Mouse (Mus musculus) ovary, postnatal 36 days (tissue): ENCODE measurements around the gene Nt5m.
"Not testable (repeated sequence)": the region's sequence is repeated elsewhere in the genome, so short reads cannot be mapped to it uniquely, and the experiment has no call there.

Source experiments
- DNase-seq: peaks from one replicate; pipeline ENCODE4 v3.0.0; 2022; ENCODE audit warnings: low spot score, mixed read lengths

The Nt5m gene

GRCm38 (mm10) chr11:59839008-59839458, at the start of gene Nt5m:
Gene Nt5m (plus strand): TSS chr11:59839447.
- peak; percentile 90 for DNase-seq

- DNase-seq = no peak
These were observed 45.9 kb upstream of the Nt5m start for GRCm38 (mm10) chr11:59793390-59793789.

DNA sequence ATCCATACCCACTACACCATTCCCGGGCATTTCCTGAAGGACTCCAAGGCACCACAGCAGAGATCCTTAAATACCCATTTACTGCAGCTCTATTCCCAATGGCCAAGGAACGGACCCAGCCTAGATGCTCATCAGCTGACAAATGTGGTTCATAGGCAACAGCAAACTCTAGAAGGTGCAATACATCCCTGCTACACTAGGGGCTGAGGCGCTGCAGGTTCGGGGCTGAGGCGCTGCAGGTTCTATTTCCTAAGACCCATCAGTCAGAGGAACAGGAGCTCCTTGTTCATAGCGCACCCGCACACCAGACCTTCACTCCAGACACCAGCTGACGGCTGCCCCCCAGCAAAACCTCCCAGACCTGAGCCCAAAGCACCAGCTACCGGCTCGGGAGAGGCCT, 38.8 kb upstream of the Nt5m start:
- DNase-seq = no peak

- DNase-seq = no peak
These were observed 37.4 kb upstream of the Nt5m start for GRCm38 (mm10) chr11:59801881-59802280.

GRCm38 (mm10) chr11:59803516-59803915, 35.7 kb upstream of the Nt5m start:
- DNase-seq = no peak

GRCm38 (mm10) chr11:59804409-59805110, 34.7 kb upstream of the Nt5m start:
- DNase-seq = no peak

DNA sequence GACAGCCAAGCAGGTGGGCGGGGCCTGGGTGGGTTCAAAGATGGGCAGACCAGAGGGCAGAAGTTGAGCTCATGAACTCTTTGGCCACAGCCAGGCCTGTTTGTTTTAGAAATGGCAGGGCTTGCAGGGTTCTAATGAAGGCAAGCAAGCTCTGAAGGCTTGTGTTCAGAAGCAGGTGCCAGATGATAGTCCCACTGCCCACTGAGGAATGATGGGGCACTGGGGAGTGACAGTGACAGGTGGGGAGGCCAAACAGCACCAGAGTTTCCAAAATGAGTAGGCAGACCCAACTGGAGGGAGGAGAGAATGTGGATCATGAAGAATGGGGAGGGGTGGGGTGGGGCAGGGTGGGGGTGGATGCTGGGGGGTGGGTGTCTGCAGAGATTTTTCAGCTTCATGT, 34.0 kb upstream of the Nt5m start:
- no peak for DNase-seq

- DNase-seq = no peak
These were observed 33.6 kb upstream of the Nt5m start for GRCm38 (mm10) chr11:59805656-59806055.

DNA sequence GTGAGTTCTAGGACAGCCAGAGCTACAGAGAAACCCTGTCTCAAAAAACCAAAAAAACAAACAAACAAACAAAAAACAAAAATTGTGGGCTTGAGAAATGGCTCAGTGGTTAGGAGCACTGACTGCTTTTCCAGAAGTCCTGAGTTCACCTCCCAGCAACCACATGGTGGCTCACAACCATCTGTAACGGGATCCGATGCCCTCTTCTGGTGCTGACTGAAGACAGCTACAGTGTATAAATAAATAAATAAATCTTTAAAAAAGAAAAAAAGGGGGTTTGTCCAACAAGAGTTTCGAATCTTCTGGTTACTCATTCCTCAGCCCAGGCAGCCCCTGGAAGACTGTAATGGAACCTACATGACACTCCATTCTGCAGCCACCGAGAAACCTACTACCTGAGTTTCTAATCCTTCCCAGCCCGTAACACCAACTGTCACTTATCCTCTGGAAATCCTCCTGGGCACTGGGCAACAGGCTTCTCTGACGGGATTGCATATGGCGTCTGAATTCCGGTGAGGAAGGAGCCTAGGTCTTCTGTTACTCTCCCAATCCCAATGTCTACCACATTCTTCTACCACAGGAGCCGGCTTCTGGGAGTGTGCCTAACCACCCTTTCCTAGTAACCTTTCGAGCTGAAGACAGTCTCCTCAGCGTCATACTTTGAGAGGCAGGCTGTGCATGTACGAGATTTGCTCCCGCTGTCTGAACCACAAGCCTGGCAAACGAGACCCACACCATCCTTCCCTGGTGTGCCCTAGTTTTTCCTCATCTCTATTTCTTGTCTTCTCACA, 30.9 kb upstream of the Nt5m start:
- DNase-seq = no peak

GRCm38 (mm10) chr11:59809071-59809669, 30.1 kb upstream of the Nt5m start:
- DNase-seq = no peak

DNA sequence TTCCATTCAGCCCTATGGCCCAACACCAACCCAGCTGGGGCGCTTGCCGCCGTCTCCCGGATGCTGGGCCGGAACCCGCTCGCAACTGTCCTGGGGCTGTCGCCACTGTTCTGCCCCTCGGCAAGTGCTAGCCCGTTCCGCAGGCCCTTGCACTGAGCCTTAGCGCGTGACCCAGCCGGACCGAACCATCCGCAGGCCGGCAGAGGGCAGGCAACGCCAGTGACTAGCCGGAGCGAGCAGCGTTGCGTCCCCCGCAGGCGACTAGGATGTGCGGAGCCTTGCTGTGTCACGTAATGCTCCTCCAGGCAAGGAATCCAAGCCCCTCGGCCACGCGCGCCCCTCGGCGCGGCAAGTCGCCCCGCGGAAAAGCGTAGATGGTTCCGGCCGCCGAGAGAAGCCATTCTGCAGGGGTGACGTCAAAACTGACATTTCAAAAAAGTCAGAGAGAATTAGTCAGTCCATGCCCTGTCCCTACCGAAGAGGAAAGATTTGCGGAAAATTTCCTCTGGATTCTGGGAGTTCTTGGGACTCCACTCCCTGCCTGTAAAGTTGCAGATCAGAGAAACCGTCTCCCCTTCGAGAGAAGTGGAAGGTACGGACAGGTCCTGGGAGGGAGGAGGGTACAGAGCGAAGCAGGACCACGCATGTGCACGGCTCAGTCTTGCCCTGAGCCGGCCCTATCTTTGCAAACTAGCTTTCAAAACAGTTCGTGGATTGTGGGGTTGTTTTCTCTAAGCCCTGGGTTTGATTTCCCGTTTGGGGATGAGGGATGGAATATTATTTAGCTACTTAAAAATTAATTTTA, 29.4 kb upstream of the Nt5m start, which contains the start of gene Flcn:
Gene Flcn, minus strand, starts transcription at position 347 of the 805 bp plus-strand sequence.
- DNase-seq = peak; percentile 84

- no peak for DNase-seq
These were observed 28.6 kb upstream of the Nt5m start for GRCm38 (mm10) chr11:59810480-59811158.

DNA sequence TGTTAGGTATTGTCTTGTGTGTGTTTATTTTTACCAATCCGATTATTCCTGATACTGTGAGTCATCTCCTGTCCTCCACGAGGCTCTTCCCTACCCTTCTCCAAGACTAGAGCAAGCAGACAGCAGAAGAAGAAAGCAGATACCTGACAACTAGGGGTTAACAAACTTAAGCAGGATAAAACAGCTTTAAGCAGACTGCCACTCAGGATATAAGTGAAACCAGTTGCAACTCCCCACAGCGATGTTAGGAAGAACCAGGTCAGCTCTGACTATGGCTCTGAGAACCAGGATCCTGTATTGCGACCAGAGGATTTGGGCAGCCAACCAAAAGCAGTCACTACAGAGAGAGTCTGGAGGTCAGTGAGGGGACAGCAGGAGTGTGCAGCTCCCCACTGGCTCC, 28.0 kb upstream of the Nt5m start:
- no peak for DNase-seq

DNA sequence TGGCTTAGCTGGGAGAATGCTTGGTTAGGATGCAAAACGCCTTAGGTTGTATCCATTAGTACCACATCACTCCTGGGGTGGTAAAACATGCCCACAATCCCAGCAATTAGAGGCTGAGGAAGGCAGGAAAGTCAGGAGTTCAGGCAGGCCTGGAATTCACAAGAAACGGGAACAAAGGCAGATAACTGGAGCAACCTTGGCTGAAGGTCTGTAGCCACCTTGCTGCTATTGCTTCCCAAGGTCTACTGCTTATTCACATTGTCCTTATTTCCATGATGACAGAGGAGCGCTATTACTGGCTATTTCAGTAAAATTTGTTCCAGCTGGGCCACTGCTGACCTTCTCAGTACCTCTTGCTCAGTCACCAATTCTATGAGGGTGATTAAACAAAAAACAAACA, 26.0 kb upstream of the Nt5m start:
- no peak for DNase-seq

GRCm38 (mm10) chr11:59814311-59814710, 24.9 kb upstream of the Nt5m start:
- no peak for DNase-seq

GRCm38 (mm10) chr11:59814936-59815335, 24.3 kb upstream of the Nt5m start:
- no peak for DNase-seq

- DNase-seq = no peak
These were observed 23.7 kb upstream of the Nt5m start for GRCm38 (mm10) chr11:59815482-59816065.

DNA sequence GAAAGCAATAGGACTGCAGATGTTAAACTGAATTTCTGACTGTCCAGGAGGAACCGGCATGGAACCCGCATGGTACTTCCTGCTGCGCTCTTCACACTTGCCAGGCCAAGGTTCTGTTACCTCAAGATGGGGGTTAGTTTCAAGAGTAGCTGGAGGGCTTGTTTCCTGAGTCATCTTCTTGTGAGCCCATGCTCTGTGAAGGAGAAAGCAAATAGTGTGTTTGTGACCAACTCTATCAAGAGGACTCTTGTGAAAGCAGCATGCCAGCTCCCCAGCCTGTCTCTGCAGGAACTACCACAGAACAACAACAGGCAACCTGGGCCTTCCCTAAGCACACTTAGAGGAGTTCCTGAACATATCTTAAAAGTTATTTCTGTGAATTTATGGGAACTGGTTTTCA, 21.3 kb upstream of the Nt5m start:
- no peak for DNase-seq

DNA sequence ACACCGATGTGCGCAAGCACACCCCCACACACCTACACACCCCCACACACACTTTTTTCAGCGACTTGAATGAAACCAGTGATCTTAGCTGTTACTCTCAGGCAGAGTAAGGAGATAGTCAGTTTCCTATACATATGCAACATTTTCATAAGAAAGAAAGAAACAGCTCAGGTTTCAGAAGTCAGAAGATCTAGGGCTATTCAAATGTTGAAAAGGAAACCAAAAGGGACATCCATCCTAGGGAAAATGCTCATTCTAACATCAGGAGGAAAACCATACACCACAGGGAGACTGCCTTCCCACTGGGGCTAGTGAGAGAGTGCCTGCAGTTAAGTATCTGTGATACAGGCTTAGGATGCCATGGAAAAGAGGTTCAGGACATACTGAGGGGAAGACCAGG, 17.6 kb upstream of the Nt5m start:
- DNase-seq = no peak

DNA sequence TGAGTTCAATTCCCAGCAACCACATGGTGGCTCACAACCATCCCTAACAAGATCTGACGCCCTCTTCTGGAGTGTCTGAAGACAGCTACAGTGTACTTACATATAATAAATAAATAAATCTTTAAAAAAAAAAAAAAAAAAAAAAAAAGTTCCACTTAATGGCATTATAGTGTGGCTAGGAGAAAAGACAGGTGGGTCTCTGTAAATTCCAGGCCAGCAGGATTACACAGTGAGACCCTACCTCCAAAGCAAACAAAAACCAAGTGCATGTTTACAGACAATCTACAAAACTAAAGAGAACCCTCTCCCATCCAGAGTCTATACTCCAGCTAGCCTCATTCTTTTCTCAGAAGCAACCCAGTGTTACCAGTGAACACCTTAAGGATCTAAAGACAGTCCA, 1.5 kb upstream of the Nt5m start:
- not testable (repeated sequence) for DNase-seq

DNA sequence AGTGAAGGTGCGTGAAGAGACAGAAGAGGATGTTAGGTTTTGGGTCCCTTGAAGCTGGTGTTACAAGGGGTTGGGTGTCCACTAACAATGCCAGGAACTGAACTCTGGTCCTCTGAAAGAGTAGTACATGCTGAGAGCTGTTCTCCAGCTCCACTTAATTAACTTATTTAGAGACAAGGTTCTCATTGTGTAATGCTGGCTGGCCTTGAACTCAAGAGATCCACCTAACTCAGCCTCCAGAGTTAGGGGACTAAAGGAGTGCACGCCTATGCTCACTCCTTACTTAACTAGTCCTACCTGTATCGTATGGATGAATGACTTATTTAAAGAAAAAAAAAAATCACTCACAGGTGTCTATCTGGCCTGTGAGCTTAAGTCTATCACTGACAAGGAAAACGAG, 821 bp upstream of the Nt5m start:
- no peak for DNase-seq
